Mouse (Mus musculus): ENCODE measurements around the gene Paox. TPM values are rescaled to one million over a fixed set of nuclear protein-coding genes. Genes with fewer than 3 reads are reported as not detected.

Paox gene
- polyA plus RNA-seq, 1 experiment from 2014 or later, result 12.4 TPM

GRCm38 (mm10) chr7:140135106-140135770 is 19.6 kb downstream of the Paox start:
- no peak overlapping the region for H3K4me3 ChIP-seq (ENCODE audit: control insufficient read depth in 1 of 2, insufficient read depth in 1 of 2, low read depth in 1 of 2, low read length in 2 of 2)
- no peak for ATAC-seq (ENCODE audit: insufficient number of reproducible peaks, insufficient read depth, low FRiP score, low read depth)
- no peaks in the 10 kb centered on the region for H3K27me3 ChIP-seq (ENCODE audit: control insufficient read depth, insufficient read depth, low read length)
- no peak overlapping the region for H3K4me2 ChIP-seq (ENCODE audit: low read length)
- H3K9me3 ChIP-seq (ENCODE audit: control insufficient read depth, low read length), result no peaks in the 10 kb centered on the region
- 86% methylated on average over 5 of the region's 5 CpGs for WGBS
- peaks cover 7% of the 10 kb centered on the region; the same call in 1 of the 2 replicates for H3K36me3 ChIP-seq (ENCODE audit: control insufficient read depth, insufficient read depth, low read length)
- no peak overlapping the region for H3K9ac ChIP-seq (ENCODE audit: low read length)
- H3K4me1 ChIP-seq (ENCODE audit: control insufficient read depth in 2 of 2, insufficient read depth in 2 of 2, low read length in 2 of 2), result peaks cover 0 to 9% of the 10 kb centered on the region in 2 experiments; a peak in 1 of 4 replicates
- no peak overlapping the region for H3K27ac ChIP-seq (replicated peaks in 1 of 2; ENCODE audit: control insufficient read depth in 1 of 2, insufficient read depth in 1 of 2, low read depth in 2 of 2, low read length in 2 of 2)

GRCm38 (mm10) chr7:140137135-140138020 is 21.8 kb downstream of the Paox start, which contains the start of gene Mtg1:
Gene Mtg1 (plus strand): TSS chr7:140137564.
- WGBS, result 1% methylated on average over 39 of the region's 39 CpGs
- H3K9ac ChIP-seq (ENCODE audit: low read length), result peak within 1 kb of the TSS; percentile 92
- H3K4me1 ChIP-seq (ENCODE audit: control insufficient read depth in 2 of 2, insufficient read depth in 2 of 2, low read length in 2 of 2), result peaks cover 0 to 9% of the 10 kb centered on the region in 2 experiments; a peak in 1 of 4 replicates
- H3K4me2 ChIP-seq (ENCODE audit: low read length), result peak within 1 kb of the TSS; percentile 91
- peak; percentile 98 for ATAC-seq (ENCODE audit: insufficient number of reproducible peaks, insufficient read depth, low FRiP score, low read depth)
- H3K27ac ChIP-seq (replicated peaks in 1 of 2; ENCODE audit: control insufficient read depth in 1 of 2, insufficient read depth in 1 of 2, low read depth in 2 of 2, low read length in 2 of 2), result peak within 1 kb of the TSS; percentile 68 to 78
- no peaks in the 10 kb centered on the region for H3K36me3 ChIP-seq (ENCODE audit: control insufficient read depth, insufficient read depth, low read length)
- peak within 1 kb of the TSS; percentile 80 to 86 for H3K4me3 ChIP-seq (ENCODE audit: control insufficient read depth in 1 of 2, insufficient read depth in 1 of 2, low read depth in 1 of 2, low read length in 2 of 2)
- H3K27me3 ChIP-seq (ENCODE audit: control insufficient read depth, insufficient read depth, low read length), result no peaks in the 10 kb centered on the region
- H3K9me3 ChIP-seq (ENCODE audit: control insufficient read depth, low read length), result no peaks in the 10 kb centered on the region

- peak overlapping the region; percentile 68 to 78 for H3K27ac ChIP-seq (replicated peaks in 1 of 2; ENCODE audit: control insufficient read depth in 1 of 2, insufficient read depth in 1 of 2, low read depth in 2 of 2, low read length in 2 of 2)
- no peaks in the 10 kb centered on the region for H3K36me3 ChIP-seq (ENCODE audit: control insufficient read depth, insufficient read depth, low read length)
- no peaks in the 10 kb centered on the region for H3K27me3 ChIP-seq (ENCODE audit: control insufficient read depth, insufficient read depth, low read length)
- peak overlapping the region; percentile 92 for H3K9ac ChIP-seq (ENCODE audit: low read length)
- H3K9me3 ChIP-seq (ENCODE audit: control insufficient read depth, low read length), result no peaks in the 10 kb centered on the region
- H3K4me1 ChIP-seq (ENCODE audit: control insufficient read depth in 2 of 2, insufficient read depth in 2 of 2, low read length in 2 of 2), result peaks cover 0 to 9% of the 10 kb centered on the region in 2 experiments; a peak in 1 of 4 replicates
- WGBS, result under 1% methylated on average over 8 of the region's 8 CpGs
- ATAC-seq (ENCODE audit: insufficient number of reproducible peaks, insufficient read depth, low FRiP score, low read depth), result no peak
- peak overlapping the region; percentile 80 to 86 for H3K4me3 ChIP-seq (ENCODE audit: control insufficient read depth in 1 of 2, insufficient read depth in 1 of 2, low read depth in 1 of 2, low read length in 2 of 2)
- peak overlapping the region; percentile 91 for H3K4me2 ChIP-seq (ENCODE audit: low read length)
These were observed 22.4 kb downstream of the Paox start for GRCm38 (mm10) chr7:140138021-140138310.

- peaks cover 6% of the 10 kb centered on the region; the same call in 1 of the 2 replicates for H3K36me3 ChIP-seq (ENCODE audit: control insufficient read depth, insufficient read depth, low read length)
- no peak overlapping the region for H3K9ac ChIP-seq (ENCODE audit: low read length)
- ATAC-seq (ENCODE audit: insufficient number of reproducible peaks, insufficient read depth, low FRiP score, low read depth), result no peak
- peaks cover 0 to 9% of the 10 kb centered on the region in 2 experiments; a peak in 1 of 4 replicates for H3K4me1 ChIP-seq (ENCODE audit: control insufficient read depth in 2 of 2, insufficient read depth in 2 of 2, low read length in 2 of 2)
- 9% methylated on average over 14 of the region's 14 CpGs for WGBS
- no peak overlapping the region for H3K27ac ChIP-seq (replicated peaks in 1 of 2; ENCODE audit: control insufficient read depth in 1 of 2, insufficient read depth in 1 of 2, low read depth in 2 of 2, low read length in 2 of 2)
- H3K27me3 ChIP-seq (ENCODE audit: control insufficient read depth, insufficient read depth, low read length), result no peaks in the 10 kb centered on the region
- no peaks in the 10 kb centered on the region for H3K9me3 ChIP-seq (ENCODE audit: control insufficient read depth, low read length)
- H3K4me3 ChIP-seq (ENCODE audit: control insufficient read depth in 1 of 2, insufficient read depth in 1 of 2, low read depth in 1 of 2, low read length in 2 of 2), result no peak overlapping the region
- H3K4me2 ChIP-seq (ENCODE audit: low read length), result no peak overlapping the region
These were observed 25.8 kb downstream of the Paox start for GRCm38 (mm10) chr7:140141350-140141749.

DNA sequence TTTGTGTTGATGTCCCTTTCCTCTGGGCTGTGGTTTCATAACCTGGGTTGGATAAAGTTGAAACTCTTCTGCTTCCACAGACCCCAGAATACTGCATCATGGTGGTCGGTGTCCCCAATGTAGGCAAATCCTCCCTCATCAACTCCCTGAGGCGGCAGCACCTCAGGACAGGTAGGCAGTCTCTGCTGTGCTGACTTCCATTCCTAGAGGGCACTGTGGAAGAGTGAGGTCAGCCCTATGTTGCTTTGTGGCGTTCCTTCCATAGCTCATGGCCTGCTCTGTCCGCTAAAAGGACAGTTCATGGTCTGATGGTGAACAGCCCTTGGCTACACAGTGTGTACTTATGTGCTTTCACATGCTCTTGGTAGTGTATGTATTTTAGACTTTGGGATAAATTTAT is 29.0 kb downstream of the Paox start:
- Histone ChIP-seq H3K27ac (replicated peaks in 1 of 2; ENCODE audit: control insufficient read depth in 1 of 2, insufficient read depth in 1 of 2, low read depth in 2 of 2, low read length in 2 of 2) (no peak overlapping the region), H3K36me3 (ENCODE audit: control insufficient read depth, insufficient read depth, low read length) (peaks cover 21% of the 10 kb centered on the region), H3K9ac (ENCODE audit: low read length) (no peak overlapping the region), H3K27me3 (ENCODE audit: control insufficient read depth, insufficient read depth, low read length) (no peaks in the 10 kb centered on the region), H3K4me2 (ENCODE audit: low read length) (no peak overlapping the region), H3K4me1 (ENCODE audit: control insufficient read depth in 2 of 2, insufficient read depth in 2 of 2, low read length in 2 of 2) (no peaks in the 10 kb centered on the region), H3K9me3 (ENCODE audit: control insufficient read depth, low read length) (no peaks in the 10 kb centered on the region), H3K4me3 (ENCODE audit: control insufficient read depth in 1 of 2, insufficient read depth in 1 of 2, low read depth in 1 of 2, low read length in 2 of 2) (no peak overlapping the region)
- 90% methylated on average over 4 of the region's 4 CpGs for WGBS
- ATAC-seq (ENCODE audit: insufficient number of reproducible peaks, insufficient read depth, low FRiP score, low read depth), result no peak

DNA sequence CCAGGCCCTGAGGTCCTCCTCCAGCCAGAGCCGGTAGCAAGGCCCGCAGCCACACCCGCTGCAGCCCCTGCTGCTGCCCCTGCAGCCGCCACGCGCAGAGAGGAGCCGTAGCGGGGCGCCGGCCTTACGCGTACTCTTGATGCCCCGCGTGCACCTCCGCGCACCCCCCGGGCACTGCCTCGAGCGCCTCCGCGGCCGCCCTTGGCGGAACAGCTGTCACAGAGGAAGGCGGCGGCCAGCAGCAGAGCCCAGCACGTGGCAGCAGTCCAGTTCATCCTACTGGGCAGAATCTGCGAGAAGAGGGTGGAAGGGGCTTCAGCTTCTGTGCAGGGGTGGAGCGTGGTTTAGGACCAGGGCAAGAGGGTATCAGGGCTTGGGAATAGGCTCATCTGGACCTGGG is 37.8 kb downstream of the Paox start:
- no peak for ATAC-seq (ENCODE audit: insufficient number of reproducible peaks, insufficient read depth, low FRiP score, low read depth)
- Histone ChIP-seq H3K4me2 (ENCODE audit: low read length) (peak overlapping the region; percentile 57), H3K27ac (replicated peaks in 1 of 2; ENCODE audit: control insufficient read depth in 1 of 2, insufficient read depth in 1 of 2, low read depth in 2 of 2, low read length in 2 of 2) (no peak overlapping the region), H3K9ac (ENCODE audit: low read length) (peak overlapping the region; percentile 0; the same call in 1 of the 2 replicates), H3K27me3 (ENCODE audit: control insufficient read depth, insufficient read depth, low read length) (peaks cover 47% of the 10 kb centered on the region), H3K4me3 (ENCODE audit: control insufficient read depth in 1 of 2, insufficient read depth in 1 of 2, low read depth in 1 of 2, low read length in 2 of 2) (peak overlapping the region in 1 of 2 experiments; percentile 28; a peak in 2 of 4 replicates), H3K9me3 (ENCODE audit: control insufficient read depth, low read length) (no peaks in the 10 kb centered on the region), H3K36me3 (ENCODE audit: control insufficient read depth, insufficient read depth, low read length) (peaks cover 14% of the 10 kb centered on the region), H3K4me1 (ENCODE audit: control insufficient read depth in 2 of 2, insufficient read depth in 2 of 2, low read length in 2 of 2) (no peaks in the 10 kb centered on the region; a peak in 1 of 4 replicates)
- 6% methylated on average over 24 of the region's 28 CpGs for WGBS

- Histone ChIP-seq H3K4me1 (ENCODE audit: control insufficient read depth in 2 of 2, insufficient read depth in 2 of 2, low read length in 2 of 2) (no peaks in the 10 kb centered on the region; a peak in 1 of 4 replicates), H3K27me3 (ENCODE audit: control insufficient read depth, insufficient read depth, low read length) (peaks cover 50% of the 10 kb centered on the region), H3K27ac (replicated peaks in 1 of 2; ENCODE audit: control insufficient read depth in 1 of 2, insufficient read depth in 1 of 2, low read depth in 2 of 2, low read length in 2 of 2) (no peak overlapping the region), H3K9ac (ENCODE audit: low read length) (no peak overlapping the region), H3K4me3 (ENCODE audit: control insufficient read depth in 1 of 2, insufficient read depth in 1 of 2, low read depth in 1 of 2, low read length in 2 of 2) (peak overlapping the region in 1 of 2 experiments; percentile 28; a peak in 1 of 4 replicates), H3K4me2 (ENCODE audit: low read length) (peak overlapping the region; percentile 57; the same call in 1 of the 2 replicates), H3K9me3 (ENCODE audit: control insufficient read depth, low read length) (no peaks in the 10 kb centered on the region), H3K36me3 (ENCODE audit: control insufficient read depth, insufficient read depth, low read length) (peaks cover 11% of the 10 kb centered on the region)
- 18% methylated on average over 4 of the region's 4 CpGs for WGBS
- ATAC-seq (ENCODE audit: insufficient number of reproducible peaks, insufficient read depth, low FRiP score, low read depth), result no peak
These were observed 38.2 kb downstream of the Paox start for GRCm38 (mm10) chr7:140153829-140154217.
